Mouse (Mus musculus) urinary bladder, postnatal 36 days (tissue): ENCODE measurements around the gene Mfap5.
"Not testable (repeated sequence)": the region's sequence is repeated elsewhere in the genome, so short reads cannot be mapped to it uniquely, and the experiment has no call there.

ENCODE experiments used
- DNase-seq, 2 experiments: peaks; one replicate each; pipeline ENCODE4 v3.0.0; 2022; ENCODE audit warnings: low spot score in 2 of 2, mixed read lengths in 1 of 2

The Mfap5 gene

DNA sequence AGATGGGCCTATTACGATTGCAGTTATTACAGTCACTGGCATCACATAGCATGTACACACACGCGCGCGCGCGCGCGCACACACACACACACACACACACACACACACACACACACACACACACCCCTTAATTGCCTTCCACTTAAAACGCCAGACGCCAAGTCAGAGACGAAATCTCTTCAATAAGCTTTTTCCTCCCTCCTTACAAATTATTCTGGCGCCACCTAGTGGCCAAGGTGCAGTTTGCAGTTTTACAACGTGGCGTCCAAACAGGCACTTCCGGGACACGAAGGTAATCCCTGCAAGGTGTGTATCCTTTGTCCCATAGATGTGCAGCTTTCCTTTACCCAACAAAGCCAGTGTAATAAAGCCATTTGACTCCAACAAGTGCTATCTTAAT, 54.8 kb downstream of the Mfap5 start:
- DNase-seq = peak; percentile 60 to 76

DNA sequence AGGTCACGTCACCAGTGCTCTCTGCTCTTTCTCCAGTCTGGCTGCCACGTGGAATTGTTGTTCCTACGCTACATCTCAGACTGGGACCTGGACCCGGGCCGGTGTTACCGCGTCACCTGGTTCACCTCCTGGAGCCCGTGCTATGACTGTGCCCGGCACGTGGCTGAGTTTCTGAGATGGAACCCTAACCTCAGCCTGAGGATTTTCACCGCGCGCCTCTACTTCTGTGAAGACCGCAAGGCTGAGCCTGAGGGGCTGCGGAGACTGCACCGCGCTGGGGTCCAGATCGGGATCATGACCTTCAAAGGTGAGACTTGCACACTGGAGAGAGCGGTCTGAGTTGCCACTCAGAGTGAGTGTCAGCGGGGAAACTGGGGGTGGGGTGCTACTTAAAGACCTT, 55.4 kb downstream of the Mfap5 start:
- no peak for DNase-seq

DNA sequence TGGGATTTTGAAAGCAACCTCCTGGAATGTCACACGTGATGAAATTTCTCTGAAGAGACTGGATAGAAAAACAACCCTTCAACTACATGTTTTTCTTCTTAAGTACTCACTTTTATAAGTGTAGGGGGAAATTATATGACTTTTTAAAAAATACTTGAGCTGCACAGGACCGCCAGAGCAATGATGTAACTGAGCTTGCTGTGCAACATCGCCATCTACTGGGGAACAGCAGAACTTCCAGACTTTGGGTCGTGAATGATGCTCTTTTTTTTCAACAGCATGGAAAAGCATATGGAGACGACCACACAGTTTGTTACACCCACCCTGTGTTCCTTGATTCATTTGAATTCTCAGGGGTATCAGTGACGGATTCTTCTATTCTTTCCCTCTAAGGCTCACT, 56.8 kb downstream of the Mfap5 start:
- peak in 1 of 2 experiments; percentile 20 for DNase-seq

DNA sequence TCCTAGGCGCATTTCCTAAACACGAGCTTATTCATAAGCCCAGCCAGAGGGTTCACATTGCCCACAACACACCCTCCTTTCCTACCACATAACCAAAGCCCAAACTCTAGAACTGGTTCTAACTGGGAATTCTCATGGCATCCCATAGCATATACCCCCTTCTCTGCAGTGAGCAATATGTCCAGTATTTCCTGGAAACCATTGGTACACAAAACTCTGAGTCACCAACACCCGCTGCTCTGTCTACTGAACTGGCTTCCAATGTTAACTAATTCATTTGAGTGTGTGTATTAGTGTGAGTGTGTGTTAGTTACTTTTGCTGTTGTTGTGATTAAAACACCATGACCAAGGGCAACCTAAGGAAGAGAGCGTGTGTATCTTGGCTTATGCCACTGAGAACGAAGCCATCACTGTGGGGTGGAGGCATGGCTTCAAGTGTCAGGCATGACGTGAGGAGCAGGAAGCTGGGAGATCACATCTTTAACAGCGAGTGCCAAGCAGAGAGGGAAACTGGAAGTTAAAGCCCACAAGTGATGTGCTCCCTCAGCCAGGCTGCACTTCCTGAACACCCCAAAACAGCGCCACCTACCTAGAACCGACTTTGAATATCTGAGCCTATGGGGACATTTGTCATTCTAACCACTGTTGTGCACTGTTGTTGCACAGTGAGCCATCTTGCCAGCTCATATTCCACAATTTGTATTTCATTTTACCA, 59.6 kb downstream of the Mfap5 start:
- DNase-seq = no peak

DNA sequence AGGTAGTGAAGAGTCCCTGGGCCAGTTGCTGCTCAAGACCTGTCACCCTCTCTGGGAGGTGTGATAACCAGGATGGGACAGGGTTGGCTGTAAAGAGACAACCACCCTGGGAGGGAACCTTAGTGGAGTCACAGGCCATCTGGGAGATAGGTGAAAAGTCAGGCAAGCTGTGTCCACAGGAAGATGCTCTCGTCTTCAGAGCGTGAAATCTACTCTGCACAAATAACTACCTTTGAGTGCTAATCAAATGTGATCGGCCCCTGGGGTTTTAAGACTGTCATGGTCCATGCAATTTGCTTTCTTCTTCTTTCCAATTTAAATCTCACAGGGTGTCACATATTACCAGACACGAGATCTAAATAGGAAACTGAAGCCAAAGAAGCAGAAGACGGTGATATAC, 63.5 kb downstream of the Mfap5 start:
- no peak for DNase-seq

DNA sequence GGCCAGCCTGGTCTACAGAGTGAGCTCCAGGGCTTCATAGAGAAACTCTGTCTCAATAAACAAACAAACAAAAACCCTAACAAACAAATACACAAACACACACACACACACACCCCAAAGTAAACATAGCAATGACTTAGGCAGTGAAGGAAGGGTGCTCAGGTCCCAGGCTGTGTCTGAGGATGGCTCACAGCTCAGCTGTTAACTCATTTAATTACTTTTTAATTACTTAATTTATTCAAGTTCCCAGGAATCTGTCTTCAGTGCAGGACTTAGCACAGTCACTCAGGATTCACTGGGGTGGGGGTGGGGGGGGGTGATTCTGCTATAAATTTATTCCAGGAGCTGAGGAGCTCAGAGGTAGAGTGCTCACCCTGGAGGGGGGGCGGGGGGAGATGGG, 64.1 kb downstream of the Mfap5 start:
- no peak for DNase-seq

DNA sequence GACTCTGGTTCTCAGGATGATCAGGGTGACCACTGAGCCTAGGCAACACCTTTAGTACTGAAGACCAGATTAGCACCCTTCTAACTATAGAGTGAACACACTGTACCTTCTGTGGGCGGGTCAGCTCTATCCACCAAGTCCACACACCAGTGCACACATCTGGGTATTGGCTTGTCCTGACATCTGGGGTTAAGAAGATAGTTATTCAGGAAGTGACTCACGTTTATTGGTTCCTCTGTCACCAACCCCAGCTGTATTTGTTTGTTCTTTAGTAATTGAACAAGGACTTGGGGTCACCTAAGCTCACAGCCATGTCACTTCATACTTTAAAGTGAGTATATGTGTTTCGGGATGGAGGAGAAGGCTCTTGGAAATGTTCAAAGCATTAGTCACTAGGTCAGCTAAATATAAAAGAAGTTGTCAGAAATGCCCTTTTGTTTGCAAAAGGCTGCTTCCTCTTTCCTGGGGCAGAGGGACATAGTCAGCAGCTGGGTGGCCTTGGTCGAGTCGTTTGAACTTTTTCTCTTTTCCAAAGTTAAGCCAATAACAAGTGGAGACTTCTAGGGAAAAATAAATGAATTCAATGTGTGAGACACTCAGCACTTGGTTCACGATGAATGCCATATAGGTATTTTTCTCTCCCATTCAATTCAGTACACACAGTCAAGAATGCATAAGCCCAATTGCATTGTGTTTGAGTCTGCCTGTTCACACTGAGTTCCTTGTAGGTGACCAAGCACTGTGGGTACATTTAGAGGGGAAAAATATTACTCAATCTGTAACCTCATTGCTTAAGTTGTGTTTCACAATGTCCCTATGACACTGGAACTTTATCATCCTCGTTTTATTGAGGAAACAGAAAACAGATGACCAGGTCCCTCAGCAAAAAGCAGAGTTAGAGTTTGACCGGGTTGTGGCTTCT, 65.3 kb downstream of the Mfap5 start:
- DNase-seq = no peak

DNA sequence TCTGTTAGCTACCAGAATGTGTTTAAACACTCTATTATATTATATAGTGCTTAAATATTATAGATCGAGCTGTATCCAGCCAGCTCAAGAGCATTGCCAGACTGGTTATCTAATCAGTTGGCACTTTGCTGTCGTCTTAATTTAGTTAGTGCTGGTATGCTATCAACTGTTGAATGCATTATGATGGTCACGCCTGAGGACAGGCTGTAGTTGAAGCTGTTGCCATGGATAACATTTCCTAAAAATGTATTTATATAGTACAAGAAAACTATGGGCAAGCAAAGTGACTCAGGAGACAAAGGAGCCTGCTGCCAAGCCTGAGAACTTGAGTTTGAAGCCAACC, 65.9 kb downstream of the Mfap5 start:
- no peak for DNase-seq

DNA sequence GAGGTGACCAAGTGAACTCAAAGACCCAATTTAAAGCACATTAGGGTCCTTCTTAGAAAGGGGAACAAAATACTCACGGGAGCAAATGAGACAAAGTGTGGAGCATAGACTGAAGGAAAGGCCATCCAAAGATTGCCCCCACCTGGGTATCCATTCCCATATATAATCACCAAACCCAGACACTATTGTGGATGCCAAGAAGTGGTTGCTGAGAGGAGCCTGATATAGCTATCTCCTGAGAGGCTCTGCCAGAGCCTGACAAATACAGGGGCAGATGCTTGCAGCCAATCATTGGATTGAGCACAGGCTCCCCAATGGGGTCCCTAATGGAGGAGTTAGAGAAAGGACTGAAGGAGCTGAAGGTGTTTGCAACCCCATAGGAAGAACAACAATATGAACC, 69.4 kb downstream of the Mfap5 start:
- not testable (repeated sequence) for DNase-seq

DNA sequence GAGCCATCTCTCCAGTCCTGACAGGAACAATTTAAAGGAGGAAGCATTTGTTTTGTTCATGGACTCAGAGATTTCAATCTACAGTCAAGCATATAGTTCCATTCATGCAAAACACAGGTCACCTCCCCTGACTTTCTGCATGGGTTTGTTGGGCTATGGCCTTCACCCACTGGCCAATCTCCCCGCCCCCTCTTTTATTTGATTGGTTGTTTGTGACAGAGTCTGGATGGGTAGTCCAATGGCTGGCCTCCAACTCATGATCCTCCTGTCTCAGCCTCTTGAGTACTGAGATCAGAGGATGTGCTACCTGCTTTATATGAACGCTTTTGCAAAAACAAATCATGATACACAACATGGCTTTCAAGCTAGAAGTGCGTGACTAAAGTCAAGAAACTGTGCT, 71.4 kb downstream of the Mfap5 start:
- DNase-seq = no peak
